Mouse (Mus musculus) myocyte (in vitro differentiated cells): ENCODE results near the gene Kcnc4. TPM values are rescaled to one million over a fixed set of nuclear protein-coding genes. Genes with fewer than 3 reads are reported as not detected.

ENCODE experiments used
- H3K27me3 ChIP-seq: one replicate; pipeline ENCODE4 v1.6.1; 2011; ENCODE audit not compliant: control insufficient read depth, insufficient read depth, insufficient read length
- H3K36me3 ChIP-seq: one replicate; pipeline ENCODE4 v1.6.1; 2011; ENCODE audit not compliant: control insufficient read depth, insufficient read depth
- H3K4me2 ChIP-seq: one replicate; pipeline ENCODE4 v1.6.1; 2011; ENCODE audit warnings: low read depth, control low read depth
- H3K4me3 ChIP-seq: one replicate; pipeline ENCODE4 v1.5.1; 2011; ENCODE audit warnings: mild to moderate bottlenecking, control low read depth, moderate library complexity
- H3K79me2 ChIP-seq: one replicate; pipeline ENCODE4 v1.6.1; 2011; ENCODE audit not compliant: control insufficient read depth, insufficient read depth
- H3ac ChIP-seq: one replicate; pipeline ENCODE4 v1.6.1; 2011; ENCODE audit not compliant: control insufficient read depth, insufficient read length
- CEBPB ChIP-seq: IDR thresholded peaks from 2 replicates; pipeline ENCODE4 v1.6.1; 2011; ENCODE audit warnings: mild to moderate bottlenecking, moderate library complexity; ENCODE audit not compliant: poor library complexity, insufficient read depth, severe bottlenecking
- E2F4 ChIP-seq: IDR thresholded peaks from one replicate; pipeline ENCODE4 v1.6.1; 2011; ENCODE audit warnings: mild to moderate bottlenecking, control low read depth, moderate library complexity; ENCODE audit not compliant: insufficient read depth
- MAX ChIP-seq: IDR thresholded peaks from one replicate; pipeline ENCODE4 v1.6.1; 2011; ENCODE audit warnings: low read depth, mild to moderate bottlenecking, control low read depth
- MYOD1 ChIP-seq, 3 experiments: IDR thresholded peaks; one replicate each; pipeline ENCODE4 v1.6.1; 2011; ENCODE audit warnings: control low read depth in 2 of 3, low read depth in 2 of 3, mild to moderate bottlenecking in 2 of 3, moderate library complexity in 1 of 3; ENCODE audit not compliant: insufficient read length in 2 of 3, control insufficient read depth in 1 of 3
- MYOG ChIP-seq, 3 experiments: IDR thresholded peaks; one replicate each; pipeline ENCODE4 v1.6.1; 2011; ENCODE audit warnings: control low read depth in 2 of 3, low read depth in 2 of 3, mild to moderate bottlenecking in 2 of 3; ENCODE audit not compliant: insufficient read length in 2 of 3, control insufficient read depth in 1 of 3, insufficient read depth in 1 of 3
- POLR2A ChIP-seq: IDR thresholded peaks from one replicate; pipeline ENCODE4 v1.6.1; 2011; ENCODE audit warnings: low read depth, mild to moderate bottlenecking, control low read depth, moderate library complexity; ENCODE audit not compliant: insufficient read length
- POLR2AphosphoS2 ChIP-seq: IDR thresholded peaks from one replicate; pipeline ENCODE4 v1.6.1; 2011; ENCODE audit warnings: low read depth, control low read depth; ENCODE audit not compliant: insufficient read length
- REST ChIP-seq: IDR thresholded peaks from one replicate; pipeline ENCODE4 v1.6.1; 2011; ENCODE audit warnings: mild to moderate bottlenecking, control low read depth, moderate library complexity; ENCODE audit not compliant: insufficient read depth, insufficient read length
- SRF ChIP-seq: IDR thresholded peaks from one replicate; pipeline ENCODE4 v1.6.1; 2011; ENCODE audit warnings: low read depth; ENCODE audit not compliant: control insufficient read depth, insufficient read length
- TCF12 ChIP-seq: IDR thresholded peaks from one replicate; pipeline ENCODE4 v1.6.1; 2011; ENCODE audit warnings: mild to moderate bottlenecking, control low read depth; ENCODE audit not compliant: poor library complexity, insufficient read depth, severe bottlenecking
- TCF3 ChIP-seq: IDR thresholded peaks from one replicate; pipeline ENCODE4 v1.6.1; 2011; ENCODE audit warnings: low read depth, control low read depth; ENCODE audit not compliant: insufficient read length
- USF1 ChIP-seq: IDR thresholded peaks from one replicate; pipeline ENCODE4 v1.6.1; 2011; ENCODE audit warnings: low read depth, mild to moderate bottlenecking, control low read depth, moderate library complexity
- polyA plus RNA-seq: library from polyadenylated mRNA; unstranded; fragments of >200 nt; fragmentation: generic; extraction: Trizol; gene quantifications from one replicate; pipeline ENCODE4 v1.2.1, GENCODE M21; 2012; ENCODE audit warnings: missing spikeins

The Kcnc4 gene
- polyA plus RNA-seq, 1 experiment, result not detected

DNA sequence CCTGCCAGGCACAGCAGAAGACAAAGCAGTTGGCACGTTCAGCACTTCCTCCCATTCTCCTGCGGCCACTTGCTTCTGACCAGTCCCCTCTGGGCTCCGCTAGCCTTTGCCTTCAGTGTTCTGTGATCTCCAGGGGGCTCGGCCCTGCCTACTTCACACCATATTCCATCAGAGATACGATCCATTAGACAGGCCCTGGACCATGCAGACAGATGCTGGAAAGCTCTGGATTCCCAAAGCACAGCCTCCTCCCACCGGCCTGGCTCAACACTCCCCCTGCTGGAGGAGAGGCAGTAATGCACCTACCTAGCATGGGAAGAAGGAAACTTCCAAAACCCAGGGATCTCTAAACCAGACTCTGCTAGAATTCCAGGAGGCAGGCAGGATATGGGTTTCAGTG lies 12.8 kb upstream of the Kcnc4 start:
- H3ac ChIP-seq, result no peak overlapping the region
- H3K4me3 ChIP-seq, result no peak overlapping the region
- H3K27me3 ChIP-seq, result peaks cover 25% of the 10 kb centered on the region
- H3K4me2 ChIP-seq, result no peak overlapping the region
- TF ChIP-seq POLR2A, result no peak
- no peak for TF ChIP-seq MYOG (IDR thresholded peaks at IDR 0.05; ENCODE audit: control insufficient read depth in 1 of 3, insufficient read depth in 1 of 3, insufficient read length in 2 of 3, low read depth in 2 of 3)
- TF ChIP-seq USF1, result no peak
- no peak for TF ChIP-seq CEBPB
- TF ChIP-seq REST, result no peak
- no peak for TF ChIP-seq TCF12
- TF ChIP-seq E2F4, result no peak
- TF ChIP-seq POLR2AphosphoS2, result no peak
- TF ChIP-seq TCF3, result no peak
- no peak for TF ChIP-seq MYOD1 (IDR thresholded peaks at IDR 0.05; ENCODE audit: control insufficient read depth in 1 of 3, insufficient read length in 2 of 3, low read depth in 2 of 3)
- TF ChIP-seq MAX, result no peak
- TF ChIP-seq SRF, result no peak
- no peaks in the 10 kb centered on the region for H3K79me2 ChIP-seq
- no peaks in the 10 kb centered on the region for H3K36me3 ChIP-seq

DNA sequence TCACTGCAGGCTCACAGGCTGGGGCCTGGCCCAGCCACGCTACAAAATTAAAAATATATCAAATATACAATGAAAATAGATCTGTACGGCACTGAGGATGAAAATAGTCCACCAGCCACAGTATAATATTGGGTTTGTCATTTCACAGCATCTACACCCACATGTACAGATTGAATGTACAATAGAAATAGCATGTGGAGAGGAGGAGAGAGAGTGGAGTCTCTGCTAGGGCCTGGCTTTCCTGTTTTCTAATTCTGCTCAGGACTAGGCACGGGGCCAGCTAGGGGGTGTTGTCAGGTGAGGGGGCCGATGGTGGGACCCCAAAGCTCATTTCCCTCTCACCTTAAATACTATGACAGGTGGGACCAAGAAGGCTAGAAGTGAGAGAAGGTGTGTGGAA lies 9.7 kb upstream of the Kcnc4 start:
- H3K4me3 ChIP-seq, result no peak overlapping the region
- H3ac ChIP-seq, result no peak overlapping the region
- H3K27me3 ChIP-seq, result peaks cover 30% of the 10 kb centered on the region
- TF ChIP-seq E2F4 (no peak), MAX (no peak), SRF (no peak), POLR2AphosphoS2 (no peak), TCF3 (no peak), USF1 (no peak), MYOD1 (IDR thresholded peaks at IDR 0.05; ENCODE audit: control insufficient read depth in 1 of 3, insufficient read length in 2 of 3, low read depth in 2 of 3) (no peak)
- no peak overlapping the region for H3K4me2 ChIP-seq
- no peaks in the 10 kb centered on the region for H3K36me3 ChIP-seq
- no peaks in the 10 kb centered on the region for H3K79me2 ChIP-seq

DNA sequence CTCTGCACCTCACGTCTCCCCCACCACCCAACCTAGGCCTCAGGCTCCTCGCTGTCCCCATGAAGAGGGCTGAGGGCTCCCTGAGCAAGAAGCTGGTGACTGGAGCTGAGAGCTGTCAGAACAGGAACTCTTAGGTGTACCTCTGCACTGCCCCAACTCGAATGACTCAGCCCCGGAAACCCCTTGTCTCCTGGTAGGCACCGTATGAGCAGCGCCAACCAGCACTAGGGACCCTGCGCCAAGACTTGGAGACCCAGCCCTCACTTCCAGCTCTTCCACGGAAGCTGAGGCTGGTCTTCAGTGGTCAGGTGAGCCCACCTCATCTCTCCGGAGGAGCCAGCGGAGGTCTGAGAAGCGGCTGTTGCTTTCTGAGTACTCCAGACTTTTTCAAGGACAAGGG lies 8.8 kb upstream of the Kcnc4 start:
- no peak overlapping the region for H3ac ChIP-seq
- TF ChIP-seq MAX, result no peak
- H3K79me2 ChIP-seq, result no peaks in the 10 kb centered on the region
- H3K4me2 ChIP-seq, result no peak overlapping the region
- no peaks in the 10 kb centered on the region for H3K36me3 ChIP-seq
- H3K4me3 ChIP-seq, result no peak overlapping the region
- peaks cover 38% of the 10 kb centered on the region for H3K27me3 ChIP-seq

DNA sequence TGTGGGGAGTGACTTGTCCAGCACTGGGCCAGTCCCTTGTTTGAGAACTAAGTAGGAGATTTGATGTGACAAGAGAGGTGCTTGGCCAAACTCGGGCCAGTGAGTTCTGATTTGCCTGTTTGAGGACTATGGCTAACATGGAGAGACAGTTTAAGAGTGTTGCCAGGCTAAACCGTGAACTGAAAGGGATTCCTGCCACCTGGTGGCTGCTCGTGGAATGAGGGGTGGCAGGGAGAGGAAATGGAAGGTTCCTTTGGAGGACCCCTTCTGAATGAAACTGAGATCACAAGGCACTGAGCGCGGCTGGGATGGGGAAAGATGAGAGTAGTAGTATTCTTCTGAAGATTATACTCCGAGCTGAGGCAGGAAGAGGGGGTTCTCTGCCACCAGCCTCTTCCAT lies 7.2 kb upstream of the Kcnc4 start:
- TF ChIP-seq MAX (no peak), POLR2AphosphoS2 (no peak), MYOD1 (IDR thresholded peaks at IDR 0.05; ENCODE audit: control insufficient read depth in 1 of 3, insufficient read length in 2 of 3, low read depth in 2 of 3) (no peak), MYOG (IDR thresholded peaks at IDR 0.05; ENCODE audit: control insufficient read depth in 1 of 3, insufficient read depth in 1 of 3, insufficient read length in 2 of 3, low read depth in 2 of 3) (no peak), TCF12 (no peak), CEBPB (no peak), REST (no peak), USF1 (no peak), TCF3 (no peak), POLR2A (no peak), SRF (no peak), E2F4 (no peak)
- H3ac ChIP-seq, result no peak overlapping the region
- no peak overlapping the region for H3K4me3 ChIP-seq
- H3K27me3 ChIP-seq, result peaks cover 47% of the 10 kb centered on the region
- H3K79me2 ChIP-seq, result no peaks in the 10 kb centered on the region
- no peaks in the 10 kb centered on the region for H3K36me3 ChIP-seq
- no peak overlapping the region for H3K4me2 ChIP-seq

GRCm38 (mm10) chr3:107462160-107462559 lies 2.8 kb upstream of the Kcnc4 start:
- Histone ChIP-seq H3K27me3 (peaks cover 65% of the 10 kb centered on the region), H3ac (no peak overlapping the region), H3K4me2 (no peak overlapping the region), H3K79me2 (no peaks in the 10 kb centered on the region), H3K36me3 (no peaks in the 10 kb centered on the region), H3K4me3 (no peak overlapping the region)
- no peak for TF ChIP-seq REST
- no peak for TF ChIP-seq TCF12

DNA sequence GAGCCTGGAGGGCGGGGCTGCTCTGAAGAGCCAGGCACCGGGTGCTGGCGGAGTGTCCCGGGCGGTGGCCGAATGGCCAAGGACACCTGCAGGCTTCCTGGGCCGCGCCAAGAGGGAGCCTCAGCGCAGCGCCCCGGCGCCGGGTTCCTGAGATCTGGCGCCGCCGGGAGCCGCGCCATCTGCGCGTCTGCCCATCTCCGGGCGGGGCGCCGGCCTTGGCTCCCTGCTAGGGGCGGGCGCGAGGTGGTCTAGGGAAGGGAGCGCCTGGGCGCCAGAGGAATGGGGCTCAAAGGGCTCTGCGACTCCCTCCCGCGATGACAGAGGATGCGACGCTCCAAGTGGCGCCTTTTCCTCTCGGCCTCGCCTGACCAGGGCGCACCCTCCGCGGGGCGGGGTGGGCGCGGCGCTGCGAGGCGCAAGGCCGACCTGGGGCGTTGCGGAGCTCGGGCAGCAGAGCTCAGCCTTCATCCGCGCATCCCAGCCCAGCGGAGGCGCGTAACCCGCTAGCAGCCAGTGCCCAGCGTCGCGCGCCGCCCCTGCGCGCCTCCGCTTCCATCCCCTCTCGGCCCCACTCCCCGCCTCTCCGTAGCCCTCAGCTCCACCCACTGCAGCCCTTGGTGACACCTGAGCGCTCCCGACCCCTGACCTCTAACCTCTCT lies 550 bp upstream of the Kcnc4 start:
- no peaks in the 10 kb centered on the region for H3K79me2 ChIP-seq
- no peak overlapping the region for H3ac ChIP-seq
- peak overlapping the region; percentile 2 for H3K4me2 ChIP-seq
- TF ChIP-seq CEBPB (no peak), MYOG (IDR thresholded peaks at IDR 0.05; ENCODE audit: control insufficient read depth in 1 of 3, insufficient read depth in 1 of 3, insufficient read length in 2 of 3, low read depth in 2 of 3) (no peak)
- H3K36me3 ChIP-seq, result no peaks in the 10 kb centered on the region
- H3K27me3 ChIP-seq, result peaks cover 85% of the 10 kb centered on the region
- no peak overlapping the region for H3K4me3 ChIP-seq
